Comparison of ENCODE assay signal across 19 mouse cellular contexts in the genomic region with DNA sequence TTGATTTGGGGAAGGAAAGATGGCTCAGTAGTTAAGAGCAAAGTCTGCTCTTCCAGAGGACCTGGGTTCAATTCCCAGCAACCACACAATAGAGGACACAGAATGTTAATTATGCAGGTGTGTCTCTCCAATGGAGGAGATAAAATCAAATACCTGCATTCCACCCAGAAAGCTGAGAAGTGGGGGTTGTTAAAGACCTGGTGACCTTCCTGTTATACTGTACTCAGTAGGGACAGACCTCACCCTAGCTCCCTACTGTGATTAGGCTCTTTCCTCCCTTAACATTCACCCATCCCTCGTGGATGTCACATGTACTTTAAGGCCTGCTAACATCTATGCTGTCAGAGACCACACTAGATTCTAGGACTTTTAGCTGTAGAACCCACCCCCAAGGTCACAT.
"Had no signal": no experiment of that assay in that cellular context is flagged by ENCODE, and none has a peak within 500 bp of the region (broad histone marks: within the 10 kb centered on the region; RNA-seq: fewer than 3 reads in every experiment).

No protein-coding gene starts in this region.

- H3K27ac ChIP-seq: lung, embryonic 15.5 days; macrophage; midbrain, embryonic 10.5 days; midbrain, embryonic 13.5 days; midbrain, embryonic 15.5 days; neural tube, embryonic 13.5 days; stomach, embryonic 15.5 days; stomach, postnatal 0 days had no signal

- H3K4me3 ChIP-seq: lung, embryonic 15.5 days; megakaryocyte, embryonic 14.5 days; midbrain, embryonic 10.5 days; midbrain, embryonic 13.5 days; midbrain, embryonic 15.5 days; myocyte; neural tube, embryonic 13.5 days; stomach, embryonic 15.5 days had no signal

- H3K9me3 ChIP-seq: lung, embryonic 15.5 days; midbrain, embryonic 10.5 days; midbrain, embryonic 13.5 days; midbrain, embryonic 15.5 days; neural tube, embryonic 13.5 days; stomach, embryonic 15.5 days had no signal

- H3K4me2 ChIP-seq: lung, embryonic 15.5 days; midbrain, embryonic 13.5 days; midbrain, embryonic 15.5 days; neural tube, embryonic 13.5 days; stomach, embryonic 15.5 days had no signal

- DNase-seq: liver, postnatal 0 days; lung, adult 2 months; lung, postnatal 14 days; lung, postnatal 36 days; right cerebral cortex, postnatal 14 days; thymus, adult 2 months; thymus, postnatal 25 days; thymus, postnatal 4 days had no signal

- H3K27me3 ChIP-seq: lung, embryonic 15.5 days; megakaryocyte, embryonic 14.5 days; midbrain, embryonic 13.5 days; midbrain, embryonic 15.5 days; neural tube, embryonic 13.5 days; stomach, embryonic 15.5 days had no signal

- H3K9ac ChIP-seq: liver, postnatal 0 days; lung, embryonic 15.5 days; midbrain, embryonic 13.5 days; midbrain, embryonic 15.5 days; neural tube, embryonic 13.5 days; stomach, embryonic 15.5 days had no signal

- ATAC-seq: liver, postnatal 0 days; lung, postnatal 0 days; midbrain, embryonic 13.5 days; midbrain, embryonic 15.5 days had no signal
